Mouse (Mus musculus) NIH3T3 (cell line): ENCODE data around the gene Arfgef2.

Experiments used
- DNase-seq: peaks from one replicate; pipeline ENCODE4 v3.0.0-alpha.2; 2012; ENCODE audit warnings: low read depth

Gene Arfgef2

DNA sequence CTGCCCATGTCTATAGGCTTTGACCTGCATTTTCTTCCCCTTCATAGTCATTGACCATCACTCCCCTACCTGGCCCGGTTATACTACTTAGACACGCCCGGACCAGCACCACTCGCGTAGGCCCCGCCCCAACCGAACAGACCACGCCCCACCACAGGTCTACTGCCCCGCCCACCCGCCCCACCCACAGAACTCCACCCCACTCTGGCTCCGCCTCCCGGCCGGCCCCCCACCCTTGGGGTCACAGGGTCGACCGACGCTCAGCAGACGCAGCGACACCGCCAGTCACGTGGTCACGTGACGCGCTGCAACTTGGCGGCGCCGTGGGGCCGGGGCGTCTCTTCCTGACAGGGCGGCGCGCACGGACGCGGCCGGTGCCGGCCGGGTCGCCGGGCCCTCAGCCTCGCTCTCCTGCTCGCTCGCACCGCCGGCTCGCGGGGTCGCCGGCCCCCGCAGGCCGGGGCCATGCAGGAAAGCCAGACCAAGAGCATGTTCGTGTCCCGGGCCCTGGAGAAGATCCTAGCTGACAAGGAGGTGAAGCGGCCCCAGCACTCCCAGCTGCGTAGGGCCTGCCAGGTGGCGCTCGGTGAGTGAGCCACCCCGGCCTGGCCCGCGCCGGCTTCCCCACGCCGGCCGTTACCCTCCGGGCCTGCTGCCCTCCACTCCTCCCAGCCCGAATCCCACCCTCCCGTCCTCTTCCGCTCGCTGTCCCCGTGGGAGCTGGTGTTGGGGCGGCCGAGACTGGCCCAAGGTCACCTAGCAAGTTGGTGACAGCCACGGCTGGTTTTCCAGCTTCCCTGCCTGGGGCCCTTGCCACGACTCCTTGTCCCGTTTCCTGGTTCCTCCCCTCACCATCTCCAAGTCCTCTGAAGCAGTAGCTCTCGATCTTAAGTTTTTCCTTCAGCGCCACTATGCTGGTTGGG lies at the start of gene Arfgef2:
Gene Arfgef2, plus strand, starts transcription at position 339 of the 923 bp plus-strand sequence.
- peak; percentile 96 for DNase-seq

DNA sequence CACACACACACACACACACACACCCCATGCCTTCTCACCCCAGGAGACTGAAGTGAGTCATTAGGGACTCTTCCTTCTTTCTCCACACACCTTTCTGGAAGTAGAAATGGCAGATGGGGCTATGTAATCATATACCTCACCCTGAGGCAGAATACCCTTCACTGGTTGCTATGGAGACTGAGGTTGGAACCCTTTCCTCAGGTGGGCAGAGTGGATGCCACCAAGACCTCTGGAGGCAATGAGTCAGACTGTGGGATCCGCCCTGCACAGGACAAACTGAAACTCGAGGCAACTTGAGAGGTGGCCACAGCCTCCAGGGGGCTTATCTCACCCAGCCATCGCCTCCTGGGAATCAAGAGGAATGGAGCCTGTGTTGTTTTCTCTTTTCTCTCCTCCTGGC lies 47.4 kb upstream of the Arfgef2 start:
- DNase-seq, result no peak

DNA sequence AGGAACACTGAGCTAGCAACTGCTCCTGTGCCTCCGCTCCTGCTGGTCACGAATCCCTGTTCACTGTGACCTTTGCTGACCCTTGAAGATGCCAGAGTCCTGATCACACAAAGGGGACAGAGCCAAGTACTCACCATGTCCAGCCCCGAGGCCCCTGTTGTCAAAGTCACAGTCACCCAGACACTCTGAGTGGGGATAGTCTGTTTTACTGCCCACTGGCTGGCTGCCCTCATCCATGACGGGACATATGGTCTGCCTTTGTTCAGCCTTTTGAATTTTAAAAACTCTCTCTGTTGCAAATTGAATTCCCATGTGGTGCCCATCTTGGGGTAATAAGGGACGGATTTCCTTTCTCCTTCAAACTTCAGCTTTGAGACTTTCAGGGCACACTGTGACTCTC lies 41.3 kb upstream of the Arfgef2 start:
- DNase-seq, result no peak

DNA sequence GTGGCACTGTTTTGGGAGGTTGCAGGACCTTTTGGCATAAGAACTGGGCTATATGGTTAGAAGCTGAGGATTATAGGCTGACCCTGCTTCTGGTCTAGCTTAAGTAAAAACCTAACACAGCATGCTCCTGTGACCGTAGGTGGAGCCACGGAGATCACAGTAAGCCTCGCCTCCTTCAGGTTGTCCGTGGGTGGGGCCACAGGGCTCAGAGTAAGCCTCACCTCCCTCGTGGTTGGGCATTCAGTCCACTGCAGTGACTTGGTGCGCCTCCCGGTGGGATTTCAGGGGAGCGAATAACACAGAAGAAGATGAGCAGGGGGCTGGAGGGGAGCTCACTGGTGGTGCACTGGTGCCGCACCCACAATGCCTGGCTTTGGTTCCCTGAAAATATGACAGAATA lies 37.8 kb upstream of the Arfgef2 start:
- no peak for DNase-seq

DNA sequence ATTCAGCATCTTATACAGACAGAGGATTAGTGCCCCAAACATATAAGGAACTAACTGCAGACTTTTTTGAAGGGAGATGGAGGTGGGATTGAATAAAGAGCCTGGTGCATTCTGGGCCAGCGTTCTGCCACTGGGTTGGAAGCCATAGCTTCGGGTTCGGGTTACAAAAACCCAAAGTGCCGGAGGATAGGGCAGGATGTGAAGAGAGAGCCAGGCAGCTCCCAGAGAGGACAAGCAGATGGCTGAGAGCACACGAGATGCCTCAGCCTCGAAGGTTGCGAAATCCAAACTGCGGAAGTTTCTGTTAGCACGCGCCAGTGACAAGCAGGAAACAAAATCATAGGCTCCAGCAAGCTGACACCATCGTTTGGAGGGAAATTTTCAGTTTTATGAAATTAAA lies 34.0 kb upstream of the Arfgef2 start:
- peak; percentile 49 for DNase-seq

DNA sequence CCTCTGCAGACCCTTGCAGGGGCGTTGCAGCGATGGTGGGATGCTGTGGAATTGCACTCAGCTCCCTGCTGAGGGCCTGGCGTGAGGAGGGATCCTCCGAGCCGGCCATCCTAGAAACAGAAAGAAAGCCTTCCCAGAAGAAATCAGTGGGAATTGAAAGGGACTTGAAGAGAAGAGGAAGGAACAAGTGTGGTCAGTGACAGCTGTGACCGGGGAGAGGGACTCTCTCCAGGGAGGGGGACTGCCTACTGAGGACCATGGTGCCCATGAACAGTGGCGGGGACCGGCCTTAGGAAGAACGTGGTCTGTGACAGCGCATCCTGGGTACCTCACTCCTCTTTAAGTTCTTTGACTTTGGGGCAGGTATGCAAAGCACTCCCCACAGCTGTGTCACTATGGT lies 31.8 kb upstream of the Arfgef2 start:
- DNase-seq, result no peak

DNA sequence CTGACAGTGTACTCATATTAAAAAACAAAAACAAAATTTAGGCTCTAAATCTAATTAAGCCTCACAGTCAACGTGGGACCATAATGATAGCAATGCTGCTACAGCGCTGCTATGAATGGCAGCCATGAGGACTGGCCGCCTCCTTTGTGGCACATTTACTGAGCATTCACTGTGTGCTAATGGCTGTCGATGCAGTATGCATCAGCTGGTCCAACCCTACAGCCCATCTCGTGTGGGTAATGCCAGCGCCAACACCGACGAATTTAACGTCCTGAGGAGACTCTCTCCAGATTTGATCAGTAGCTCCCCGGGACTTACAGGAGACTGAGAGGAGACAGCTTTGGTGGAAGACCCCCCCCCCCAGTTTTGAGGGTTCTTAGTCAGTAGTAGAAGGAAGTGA lies 31.1 kb upstream of the Arfgef2 start:
- no peak for DNase-seq

DNA sequence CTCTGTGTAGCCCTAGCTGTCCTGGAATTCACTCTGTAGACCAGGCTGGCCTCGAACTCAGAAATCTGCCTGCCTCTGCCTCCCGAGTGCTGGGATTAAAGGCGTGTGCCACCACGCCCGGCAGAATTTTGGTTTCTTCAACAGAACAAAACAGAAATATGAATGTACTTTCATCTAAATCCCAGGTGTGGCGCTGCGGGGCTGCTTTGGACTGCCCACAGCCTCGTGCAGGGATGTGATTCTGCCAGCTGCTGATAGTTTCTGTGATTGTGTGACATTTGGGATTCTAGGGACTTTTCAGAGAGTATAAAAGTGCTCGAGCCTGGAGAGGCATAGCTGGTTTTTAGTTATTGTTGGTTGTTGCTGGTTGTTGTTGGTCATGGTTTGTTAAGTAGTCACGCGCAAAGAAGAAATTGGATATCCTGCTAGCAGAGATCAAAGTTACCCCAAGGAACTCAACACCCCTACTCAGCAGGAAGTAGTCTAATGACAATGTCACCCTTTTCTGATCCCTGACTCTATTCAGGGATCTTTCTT lies 30.0 kb upstream of the Arfgef2 start:
- DNase-seq, result no peak

DNA sequence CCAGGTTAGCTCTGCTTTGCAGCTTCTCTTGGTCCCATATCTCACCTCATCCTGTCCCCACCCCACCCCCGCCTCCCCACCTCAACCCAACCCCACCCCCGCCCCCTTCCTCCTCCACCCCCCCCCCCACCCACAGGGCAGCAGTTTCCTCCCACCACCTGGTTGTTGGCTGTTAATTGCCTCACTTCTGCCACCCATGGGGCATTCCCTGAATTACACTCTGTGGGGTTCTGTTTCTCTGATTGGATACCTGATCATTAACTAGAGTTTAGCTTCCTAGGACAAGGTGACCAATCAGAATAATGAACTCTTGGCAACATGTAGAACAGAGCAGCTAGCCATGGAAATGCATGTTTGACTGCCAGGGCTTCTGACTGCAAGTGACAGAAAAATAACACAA lies 29.1 kb upstream of the Arfgef2 start:
- no peak for DNase-seq

DNA sequence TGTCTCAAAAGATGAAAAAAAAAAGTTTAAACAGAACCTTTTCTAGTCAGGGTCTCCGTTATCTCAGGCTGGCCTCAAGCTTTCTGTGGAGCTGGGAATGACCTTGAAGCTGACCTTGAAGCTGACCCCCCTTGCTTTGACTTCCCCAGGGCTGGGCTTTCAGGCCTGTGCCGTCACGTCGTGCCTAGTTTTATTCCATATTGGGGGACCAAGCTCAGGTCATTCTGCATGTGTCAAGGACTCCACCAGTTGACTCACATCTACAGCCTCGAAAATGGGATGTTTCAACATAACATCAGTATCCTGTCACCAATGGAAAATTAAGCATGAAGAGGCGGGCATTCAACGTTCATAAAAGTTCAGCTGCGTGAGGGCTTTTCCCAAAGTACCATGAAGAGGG lies 25.4 kb upstream of the Arfgef2 start:
- no peak for DNase-seq

DNA sequence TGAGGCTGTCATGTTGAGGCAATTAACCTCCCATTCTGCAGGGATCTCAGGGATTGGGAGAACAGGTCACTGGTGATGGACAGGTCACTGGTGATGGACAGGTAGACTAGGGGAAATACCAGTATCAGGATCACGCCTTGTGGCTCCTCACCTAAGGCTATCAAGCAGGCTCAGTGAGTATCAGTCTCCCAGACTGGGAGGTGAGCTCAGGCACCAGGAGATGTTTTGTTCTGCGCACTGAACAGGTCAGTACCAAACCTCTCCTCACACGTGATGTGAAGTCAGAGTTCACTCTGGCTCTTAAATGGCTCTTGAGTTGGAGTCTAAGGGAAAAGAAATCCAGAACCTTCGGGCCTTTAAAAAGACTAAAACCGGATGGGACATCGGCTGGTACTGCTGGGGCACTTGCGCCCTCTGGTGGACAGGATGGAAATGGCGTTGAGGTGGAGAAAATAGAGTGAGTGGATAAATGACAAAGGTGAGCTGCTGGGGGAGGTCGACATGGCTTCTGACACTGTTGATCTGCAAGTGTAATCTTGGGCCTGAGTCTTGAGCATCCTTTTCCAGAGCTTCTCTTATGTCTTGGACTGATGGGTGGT lies 24.3 kb upstream of the Arfgef2 start:
- peak; percentile 81 for DNase-seq

DNA sequence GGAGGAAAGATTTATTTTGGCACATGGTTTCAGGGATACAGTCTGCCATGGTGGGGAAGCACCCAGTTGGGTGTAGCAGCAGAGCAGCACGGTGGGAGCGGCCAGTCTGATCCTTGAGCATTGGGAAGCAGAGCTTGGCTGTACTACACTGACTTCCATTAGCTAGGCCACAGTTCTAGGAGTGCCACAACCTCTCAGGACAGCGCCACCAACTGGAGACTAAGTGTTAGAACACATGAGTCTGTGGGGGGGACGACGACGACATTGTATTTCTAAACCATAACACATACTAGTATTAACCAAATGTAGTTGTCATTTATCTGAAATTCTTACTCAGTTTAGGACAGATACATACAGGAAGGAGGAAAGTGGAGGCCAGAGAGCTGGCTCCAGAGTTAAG lies 21.0 kb upstream of the Arfgef2 start:
- peak; percentile 43 for DNase-seq

DNA sequence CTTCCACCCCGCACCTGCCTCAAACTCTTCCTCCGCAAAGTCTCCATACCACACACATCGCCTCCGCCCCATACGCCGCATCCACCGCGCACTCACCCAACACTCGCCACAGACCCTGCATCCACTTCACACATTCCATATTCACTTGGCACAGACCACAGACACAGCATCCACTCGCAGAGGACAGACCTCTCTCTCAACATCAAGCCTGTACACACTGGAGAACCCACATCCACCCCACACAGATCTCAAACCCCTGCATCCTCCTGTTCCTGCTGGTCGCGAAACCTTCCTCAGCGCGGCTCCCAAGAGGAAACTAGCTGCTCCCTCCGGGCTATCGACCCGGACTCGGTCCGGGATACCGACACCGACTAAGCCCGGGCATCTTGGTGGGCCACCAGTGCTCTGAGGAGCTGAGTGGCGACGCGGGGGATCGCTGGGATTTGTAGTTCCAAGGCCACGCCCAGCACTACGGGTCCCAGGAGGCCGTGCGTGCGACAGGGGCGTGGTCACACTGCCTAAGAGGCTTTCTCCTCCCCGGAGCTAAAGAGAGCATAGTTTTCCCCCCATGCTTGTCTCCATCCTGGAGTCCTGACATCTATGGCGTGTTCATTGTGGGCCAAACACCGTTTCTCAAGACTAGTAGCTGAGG lies 18.9 kb upstream of the Arfgef2 start:
- DNase-seq, result peak; percentile 95

DNA sequence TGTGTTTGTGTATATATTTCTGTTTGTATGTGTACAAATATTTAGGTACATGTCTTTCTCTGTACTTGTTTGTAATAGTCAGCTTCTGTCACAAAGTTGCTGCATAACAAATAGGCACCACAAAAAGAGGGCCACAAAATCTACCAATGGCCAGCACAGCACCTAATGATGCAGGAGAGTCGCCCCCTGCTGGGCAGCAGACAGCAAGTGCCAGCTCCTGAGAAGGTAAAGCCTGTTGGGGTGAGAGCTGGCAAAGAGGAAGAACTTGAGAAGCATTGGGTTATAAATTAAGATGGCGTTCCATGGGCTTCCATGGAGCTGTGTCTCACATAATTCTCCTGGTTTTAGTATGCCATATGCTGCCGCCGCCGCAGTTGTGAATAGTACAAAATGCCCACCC lies 13.7 kb upstream of the Arfgef2 start:
- peak; percentile 28 for DNase-seq

DNA sequence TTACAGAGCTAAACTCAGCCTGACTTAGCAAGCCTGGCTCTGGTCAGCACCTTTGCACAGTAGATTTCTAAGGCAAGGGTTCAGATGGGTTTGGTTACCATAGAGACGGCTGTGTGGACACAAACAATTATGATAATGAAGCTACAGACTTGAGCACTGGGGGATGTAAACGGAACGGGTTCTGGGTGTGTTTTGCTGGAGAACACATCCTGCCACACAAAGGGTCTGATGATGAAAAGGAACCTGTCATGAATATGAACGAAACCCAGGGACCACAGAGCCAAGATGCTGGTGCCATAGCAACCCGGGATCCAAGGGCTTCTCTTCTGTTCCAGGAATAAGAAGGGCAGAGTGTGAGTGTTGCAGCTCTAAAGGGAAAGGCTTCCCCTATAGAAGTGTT lies 13.0 kb upstream of the Arfgef2 start, which contains the start of gene Trp53rkb:
Gene Trp53rkb, plus strand, starts transcription at position 177 of the 400 bp plus-strand sequence.
- no peak for DNase-seq

DNA sequence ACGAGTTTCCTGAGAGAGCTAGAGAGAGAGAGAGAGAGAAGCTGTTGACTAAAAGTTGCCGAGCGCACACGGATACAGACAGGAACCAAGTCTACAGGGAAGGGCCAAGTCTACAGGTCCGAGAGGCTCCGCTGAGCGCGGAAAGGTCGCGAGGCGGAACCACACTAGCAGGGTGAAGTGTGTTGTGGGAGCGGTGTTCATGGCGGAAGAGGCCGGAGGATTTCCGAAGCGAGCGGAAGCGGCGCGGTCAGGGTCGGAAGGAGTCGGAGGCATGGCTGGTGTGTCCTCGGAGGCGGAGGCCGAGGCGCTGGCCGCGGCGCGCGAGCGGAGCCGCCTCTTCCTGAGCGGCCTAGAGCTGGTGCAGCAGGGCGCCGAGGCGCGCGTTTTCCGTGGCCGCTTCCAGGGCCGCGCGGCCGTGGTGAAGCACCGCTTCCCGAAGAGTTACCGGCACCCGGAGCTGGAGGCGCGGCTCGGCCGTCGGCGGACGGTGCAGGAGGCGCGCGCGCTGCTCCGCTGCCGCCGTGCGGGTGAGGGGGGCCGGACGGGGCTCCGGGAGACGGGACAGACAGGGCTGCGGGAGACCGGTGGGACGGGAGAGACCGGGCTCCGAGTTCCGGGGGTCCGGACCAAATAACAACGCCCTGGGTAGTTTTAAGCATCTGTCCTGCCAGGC lies 11.7 kb upstream of the Arfgef2 start:
- DNase-seq, result peak; percentile 91

DNA sequence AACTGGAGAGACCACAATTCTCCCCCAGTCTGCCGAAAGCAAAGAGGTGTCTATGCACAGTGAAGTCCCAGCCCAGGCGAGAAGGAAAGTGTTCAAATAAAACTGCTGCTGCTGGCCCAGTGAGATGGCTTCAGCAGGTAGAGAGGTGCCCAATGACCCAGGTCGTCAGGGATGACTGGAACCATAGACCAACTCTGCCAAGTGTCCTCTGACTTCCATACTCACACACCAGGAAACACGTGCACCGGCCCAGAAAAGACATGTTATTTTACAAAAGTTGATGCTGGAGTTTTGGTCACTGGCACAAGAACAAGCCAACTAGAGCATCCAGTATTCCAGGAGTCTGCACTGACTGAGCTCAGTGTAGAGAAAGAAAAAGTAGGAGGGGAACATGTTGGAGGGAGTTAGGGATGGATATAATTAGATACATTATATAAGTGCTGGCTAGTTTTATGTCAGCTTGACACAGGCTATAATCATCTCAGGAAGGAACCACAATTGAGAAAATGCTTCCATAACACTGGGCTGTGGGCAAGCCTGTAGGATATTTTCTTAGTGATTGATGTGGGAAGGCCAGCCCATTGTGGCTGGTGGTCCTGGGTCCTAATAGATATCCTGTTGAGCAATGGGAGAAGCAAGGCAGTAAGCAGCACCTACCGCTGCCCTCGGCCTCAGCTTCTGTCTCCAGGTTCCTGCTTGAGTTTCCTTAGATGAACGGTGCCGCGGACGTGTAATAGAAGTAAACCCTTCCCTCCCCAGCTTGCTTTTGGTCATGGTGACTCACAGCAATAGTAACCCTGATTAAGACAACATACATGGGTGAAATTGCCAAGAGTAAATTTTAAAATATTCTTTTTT lies 5.5 kb upstream of the Arfgef2 start:
- DNase-seq, result no peak

DNA sequence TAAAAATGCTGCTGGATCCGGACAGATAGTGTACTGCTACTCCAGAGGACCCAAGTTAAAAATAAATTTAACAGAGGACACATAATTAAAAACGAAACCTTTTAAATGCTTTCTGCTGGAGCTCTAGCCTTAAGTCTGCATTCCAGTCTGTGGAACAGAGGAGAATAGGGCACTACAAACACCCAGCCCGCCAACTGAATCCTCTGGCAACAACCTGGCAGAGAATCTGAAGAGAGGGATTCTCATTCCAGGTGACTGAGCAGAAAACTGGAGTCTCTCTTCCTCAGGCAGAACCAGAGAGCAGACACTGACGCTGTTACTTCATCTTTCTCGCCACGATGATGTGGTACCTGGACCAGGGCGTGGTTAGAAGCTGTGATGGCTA lies 4.9 kb upstream of the Arfgef2 start:
- DNase-seq, result no peak

DNA sequence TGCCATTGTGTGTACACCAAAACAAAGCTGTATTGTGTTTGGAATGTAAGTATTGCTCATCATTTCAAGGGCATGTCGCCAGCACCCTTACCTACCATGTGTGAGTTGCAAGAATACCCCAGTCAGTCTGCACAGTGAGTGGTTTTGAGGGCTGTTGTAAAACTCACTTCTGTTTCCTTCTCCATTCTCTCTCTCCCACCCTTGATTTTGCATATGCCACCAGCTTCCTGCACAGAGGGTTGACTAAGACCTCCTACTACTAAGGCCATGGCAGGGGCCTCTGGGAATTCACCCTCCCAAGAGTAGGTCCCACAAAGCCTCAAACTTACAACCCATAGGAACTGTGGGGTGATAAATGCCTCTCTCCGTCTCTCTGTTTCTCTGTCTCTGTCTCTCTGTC lies 4.0 kb upstream of the Arfgef2 start:
- no peak for DNase-seq

DNA sequence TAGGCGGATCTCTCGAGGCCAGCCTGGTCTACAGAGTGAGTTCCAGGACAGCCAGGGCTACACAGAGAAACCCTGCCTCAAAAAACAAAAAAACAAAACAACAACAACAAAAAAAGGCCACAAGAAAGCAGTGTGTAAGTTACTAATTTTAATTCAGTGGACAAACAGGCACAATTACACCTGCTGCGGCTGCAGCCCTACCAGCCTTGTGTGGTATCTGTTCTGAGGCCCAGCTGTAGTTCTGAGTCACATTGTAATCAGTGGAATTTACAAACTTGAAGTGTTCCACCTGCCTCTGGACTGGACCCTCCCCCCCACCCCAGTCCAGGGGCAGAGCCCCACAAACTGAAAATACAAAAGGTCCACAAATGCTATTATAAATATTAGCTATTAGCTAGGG lies 2.1 kb upstream of the Arfgef2 start:
- no peak for DNase-seq

DNA sequence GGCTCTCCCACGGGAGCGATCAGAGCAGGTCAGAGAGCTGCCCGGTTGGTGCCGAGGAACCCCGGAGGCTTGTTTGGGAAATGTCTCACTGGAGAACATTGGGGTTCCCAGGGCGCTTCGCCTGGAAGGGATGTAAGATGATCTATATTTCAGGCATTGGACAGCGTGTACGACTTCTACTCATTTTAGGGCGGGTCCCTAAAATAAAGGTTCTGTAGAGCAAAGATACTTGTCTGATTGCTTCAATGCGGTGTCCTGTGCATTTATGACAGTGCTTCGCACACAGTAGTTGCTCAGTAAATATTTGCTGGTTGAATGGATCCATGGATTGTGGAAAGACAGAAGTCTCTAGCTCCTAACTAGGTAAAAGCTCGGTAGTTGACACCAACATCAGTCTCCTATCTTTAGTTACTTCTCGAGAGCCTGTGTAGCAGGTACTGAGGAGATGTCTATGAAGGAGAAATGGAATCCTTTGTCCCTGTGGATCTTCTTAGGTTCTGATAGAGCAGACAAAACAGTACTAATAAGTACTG lies 851 bp downstream of the Arfgef2 start:
- DNase-seq, result peak; percentile 67
